Mouse (Mus musculus) natural killer cell, adult 2 months (primary cell): ENCODE results near the gene Marcks.

Experiments
- DNase-seq, 2 experiments: peaks; one replicate each; pipeline ENCODE4 v3.0.0; 2022; ENCODE audit warnings: low spot score in 2 of 2

Gene Marcks

GRCm38 (mm10) chr10:37138778-37139442, at the start of gene Marcks:
Marcks (minus strand) TSS chr10:37138920.
- peak; percentile 35 to 70 for DNase-seq

- no peak for DNase-seq
Observed at GRCm38 (mm10) chr10:37177071-37177470, 38.4 kb upstream of the Marcks start.

DNA sequence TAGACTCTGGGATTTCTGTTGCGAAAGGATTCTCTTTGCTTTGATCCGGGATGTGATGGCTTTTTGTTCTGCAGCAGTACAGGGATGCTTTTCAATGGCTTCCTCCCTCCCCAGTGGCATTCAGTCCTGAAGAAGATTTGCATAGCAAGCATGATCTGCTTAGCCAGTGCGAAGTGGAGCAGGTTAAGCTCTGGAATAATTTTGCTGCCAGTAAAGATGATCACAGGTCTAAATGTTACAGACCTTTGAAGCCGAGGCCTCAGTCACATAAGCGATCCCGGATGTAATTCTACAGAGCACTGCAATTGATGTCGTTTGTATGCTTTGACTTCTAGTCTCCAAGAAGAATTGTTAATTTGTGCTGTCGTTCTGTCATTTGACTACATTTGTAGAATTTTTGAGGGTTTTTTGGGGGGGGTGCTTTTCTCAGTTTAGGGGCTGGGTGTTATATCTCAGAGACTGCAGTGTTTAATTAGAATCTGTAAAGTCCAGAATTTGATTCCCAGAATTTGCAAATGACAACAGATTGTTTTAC, 33.8 kb upstream of the Marcks start:
- no peak for DNase-seq

DNA sequence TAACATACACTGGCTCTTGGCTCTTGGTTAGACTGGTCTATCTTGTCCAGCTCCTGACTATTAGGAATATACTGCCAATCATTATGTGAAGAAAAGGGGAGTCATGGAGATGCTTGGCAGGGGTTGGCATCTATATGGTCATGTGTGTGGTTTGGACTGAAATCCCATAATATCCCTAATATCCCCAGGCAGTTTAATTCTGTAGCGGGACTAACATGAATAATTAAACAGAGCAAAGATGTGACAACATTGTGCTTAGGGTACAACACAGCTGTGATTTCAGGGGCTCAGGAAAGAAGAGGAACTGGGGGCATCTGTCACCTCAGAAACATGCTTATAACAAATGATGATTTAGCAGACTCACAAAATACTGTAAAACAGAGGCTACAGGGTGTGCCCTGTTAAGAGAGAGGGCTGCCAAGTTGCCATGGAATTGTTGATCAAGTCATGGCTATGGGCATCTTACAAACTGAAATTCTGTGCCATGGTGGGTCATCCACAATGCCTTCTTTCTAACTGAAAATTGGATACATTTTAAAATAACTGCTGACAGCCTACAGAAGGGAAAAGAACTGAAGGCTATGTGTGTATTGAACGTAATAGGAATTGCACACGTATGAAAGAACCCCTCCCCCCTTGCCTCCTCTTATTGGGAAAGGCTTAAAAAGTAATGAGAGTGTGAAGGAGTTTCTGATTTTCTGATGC, 33.1 kb upstream of the Marcks start:
- no peak for DNase-seq

GRCm38 (mm10) chr10:37170878-37171277, 32.2 kb upstream of the Marcks start:
- DNase-seq: no peak

GRCm38 (mm10) chr10:37170466-37170865, 31.7 kb upstream of the Marcks start:
- no peak for DNase-seq

DNA sequence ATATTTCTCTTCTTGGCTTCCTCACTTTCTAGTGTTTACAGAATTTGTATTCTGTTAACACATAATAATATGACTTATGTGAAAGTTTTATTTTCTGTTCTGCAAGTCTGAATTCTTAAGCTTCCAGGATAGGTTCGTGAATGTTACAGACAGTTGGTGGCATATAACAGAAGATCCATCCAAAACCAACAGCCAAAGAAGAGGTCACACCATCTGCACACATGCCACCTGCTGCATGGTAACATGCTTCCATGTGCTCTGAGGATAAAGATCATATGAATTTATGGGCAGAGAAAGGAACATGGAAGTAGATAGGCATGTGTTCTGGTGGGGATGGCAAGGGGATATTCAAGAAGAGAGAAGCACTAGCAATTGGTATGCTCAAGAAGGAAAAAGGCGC, 28.8 kb upstream of the Marcks start:
- DNase-seq: no peak

- no peak for DNase-seq
Observed at GRCm38 (mm10) chr10:37159731-37160130, 21.0 kb upstream of the Marcks start.

- no peak for DNase-seq
Observed at GRCm38 (mm10) chr10:37157156-37157555, 18.4 kb upstream of the Marcks start.

DNA sequence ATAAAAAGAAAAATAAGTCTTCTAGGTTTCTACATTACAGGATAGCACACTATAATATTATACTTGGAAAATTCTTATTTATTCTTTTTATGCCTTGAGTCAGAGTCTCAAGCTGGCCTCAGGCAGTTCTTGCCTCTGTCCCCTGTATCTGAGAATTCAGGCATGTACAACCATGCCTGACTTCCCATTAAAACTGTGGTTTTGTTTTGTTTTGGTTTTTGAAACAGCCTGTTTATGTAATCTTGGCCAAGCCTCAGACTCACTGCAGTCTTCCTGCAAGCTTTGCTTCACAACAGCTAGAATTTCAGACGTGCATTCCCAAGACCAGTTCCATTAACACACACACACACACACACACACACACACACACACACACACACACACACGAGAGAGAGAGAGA, 16.4 kb upstream of the Marcks start:
- DNase-seq: no peak

GRCm38 (mm10) chr10:37151539-37152271, 13.0 kb upstream of the Marcks start:
- no peak for DNase-seq

- DNase-seq: no peak
Observed at GRCm38 (mm10) chr10:37148016-37148415, 9.3 kb upstream of the Marcks start.

GRCm38 (mm10) chr10:37145456-37145855, 6.7 kb upstream of the Marcks start:
- DNase-seq: no peak

- no peak for DNase-seq
Observed at GRCm38 (mm10) chr10:37141621-37142020, 2.9 kb upstream of the Marcks start.

DNA sequence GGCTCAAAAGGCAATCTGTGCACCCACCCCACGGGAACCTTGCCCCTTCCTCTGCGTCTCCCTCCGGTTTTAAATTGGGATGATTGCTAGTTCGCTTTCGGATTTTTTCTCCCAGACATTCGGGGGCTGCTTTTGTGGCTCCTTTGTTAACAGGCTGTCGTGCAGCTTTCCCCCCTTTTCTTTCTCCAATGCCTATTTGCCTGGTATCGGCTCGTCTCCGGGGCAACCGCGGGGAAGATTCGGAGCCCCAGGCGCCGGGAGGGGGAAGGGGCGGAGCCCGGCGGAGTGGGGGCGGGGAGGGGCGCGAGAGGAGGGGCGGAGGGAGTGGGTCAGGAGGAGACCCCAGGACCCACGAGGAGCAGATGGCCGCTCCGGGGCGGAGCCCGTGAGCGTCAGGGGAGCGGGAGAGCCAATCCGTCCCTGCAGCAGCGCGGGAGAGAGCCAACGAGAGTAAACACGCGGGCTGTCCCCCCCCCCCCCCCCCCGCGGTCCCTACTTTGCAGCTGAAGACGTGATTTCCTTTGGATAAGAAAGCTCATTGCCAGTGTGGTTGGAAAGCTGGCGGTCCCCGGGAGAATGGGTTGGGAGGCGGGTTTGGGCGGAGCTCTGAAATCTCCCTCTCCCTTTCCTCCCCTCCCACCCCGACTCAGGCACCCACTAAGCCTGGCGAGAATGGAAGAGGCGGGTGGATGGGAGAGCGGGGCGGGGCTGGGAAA, 2.2 kb upstream of the Marcks start:
- DNase-seq: peak in 1 of 2 experiments; percentile 20

DNA sequence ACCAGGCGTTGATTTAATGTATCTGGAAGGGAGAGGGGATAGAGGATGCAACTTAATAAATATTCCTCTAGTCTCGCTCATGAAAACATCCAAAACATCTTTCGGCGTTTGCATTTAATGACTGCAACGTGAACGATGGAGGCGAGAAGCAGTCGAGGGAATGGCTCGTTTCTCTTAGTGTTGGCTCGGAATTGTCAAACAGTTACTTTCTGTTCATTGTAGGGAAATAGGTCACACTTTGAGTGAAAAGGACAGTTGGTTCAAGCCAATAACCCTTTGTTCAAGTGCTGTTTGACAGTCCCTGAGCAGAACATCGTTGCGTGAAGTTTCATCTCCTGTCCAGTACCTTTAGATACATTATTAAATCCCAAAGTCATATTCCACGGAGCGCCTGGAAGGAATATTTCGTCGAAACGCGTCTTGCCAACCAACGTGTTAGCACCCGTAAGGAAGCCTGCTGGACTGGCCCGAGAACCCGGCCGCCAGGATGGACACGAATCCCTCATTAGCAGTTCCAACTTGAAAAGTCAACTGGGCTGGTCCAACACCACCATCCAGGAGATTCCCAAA, 1.5 kb upstream of the Marcks start:
- DNase-seq: peak; percentile 5 to 9

DNA sequence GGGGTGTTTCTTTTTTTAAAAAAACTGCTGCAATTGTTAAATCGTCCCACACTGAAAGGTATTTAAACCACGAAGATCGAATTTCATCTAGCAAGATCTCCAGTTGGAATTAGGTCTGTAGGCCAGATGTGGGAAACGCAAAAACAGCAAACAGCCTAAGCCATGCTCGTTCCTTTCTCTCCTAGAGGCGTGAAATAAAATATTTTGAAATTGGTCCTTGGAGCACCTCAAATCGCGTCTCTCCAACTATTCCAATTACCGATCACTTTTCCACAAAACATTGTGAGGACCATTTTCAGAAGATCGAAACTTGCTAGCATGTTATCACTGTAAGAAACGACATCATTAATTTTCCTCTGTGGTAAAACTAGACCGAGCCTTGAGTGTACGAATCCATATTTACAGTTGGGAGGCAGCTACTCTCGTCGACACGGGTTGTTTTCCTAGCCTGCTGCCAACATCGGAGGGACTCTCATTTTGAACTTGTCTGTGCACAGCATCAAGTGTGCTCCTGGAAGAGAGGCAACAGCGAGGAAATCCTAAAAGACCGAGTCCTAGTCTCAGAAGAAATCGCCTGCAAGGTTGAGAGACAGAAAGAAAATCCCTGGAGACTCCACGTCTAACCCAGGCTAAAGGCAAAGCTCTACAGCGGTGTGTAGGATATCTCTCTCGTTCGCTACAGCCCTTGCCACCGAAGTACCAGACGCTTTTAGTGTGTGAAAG, 884 bp upstream of the Marcks start:
- DNase-seq: peak in 1 of 2 experiments; percentile 4

DNA sequence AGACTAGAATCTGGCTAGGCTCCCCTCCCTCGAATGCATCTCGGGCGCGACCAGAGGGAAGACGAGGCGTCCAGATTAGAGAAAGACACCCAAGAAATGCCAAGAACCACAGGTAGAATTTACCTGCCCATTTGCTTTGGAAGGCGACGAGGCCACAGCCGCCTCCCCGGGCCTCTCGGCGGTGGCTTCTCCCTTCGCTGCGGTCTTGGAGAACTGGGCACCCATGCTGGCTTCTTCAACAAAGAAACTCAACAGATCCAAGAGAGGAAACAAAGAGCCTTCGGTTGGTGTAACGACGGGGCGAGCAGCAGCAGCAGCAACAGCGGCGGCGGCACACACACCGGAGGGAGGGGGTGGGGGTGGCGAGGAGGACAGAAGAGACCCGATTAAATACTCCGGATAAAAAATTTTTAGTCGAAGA, 399 bp downstream of the Marcks start:
- peak in 1 of 2 experiments; percentile 26 for DNase-seq

DNA sequence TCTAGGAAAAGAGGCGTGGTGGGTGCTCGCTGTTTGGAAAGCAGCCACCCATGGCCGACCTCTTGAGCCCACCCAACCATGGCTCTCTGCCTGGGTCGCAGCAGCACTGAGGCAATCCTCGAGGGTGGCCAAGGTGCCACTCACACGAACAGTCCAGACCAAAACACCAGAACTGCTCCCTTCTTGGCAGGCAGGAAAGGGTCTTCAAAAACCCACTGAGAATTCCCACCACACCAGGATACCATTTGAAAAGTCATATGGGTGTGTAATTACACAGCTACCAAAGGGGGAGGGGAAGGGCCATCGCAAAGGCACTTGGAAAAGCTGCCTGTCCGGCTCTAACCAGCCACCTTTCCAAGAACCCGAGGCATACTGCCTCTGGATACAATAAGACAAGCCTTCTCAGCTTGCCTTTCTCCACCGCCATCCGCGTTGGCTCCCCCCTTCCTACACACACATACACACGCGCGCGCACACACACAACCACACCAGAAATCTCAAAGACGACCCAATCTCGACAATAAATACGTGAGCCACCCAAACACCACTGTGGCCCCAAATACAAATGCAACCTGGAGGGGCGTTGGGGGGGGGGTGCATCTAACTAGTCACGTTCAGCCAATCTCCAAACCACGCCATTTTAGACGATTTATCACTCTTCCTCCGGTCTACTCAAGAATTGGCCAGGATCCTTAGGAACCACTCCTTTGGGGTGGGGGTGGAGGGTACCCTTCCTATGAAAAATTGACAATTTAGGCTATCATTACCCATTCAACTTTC, 999 bp downstream of the Marcks start:
- DNase-seq: peak; percentile 3 to 24

DNA sequence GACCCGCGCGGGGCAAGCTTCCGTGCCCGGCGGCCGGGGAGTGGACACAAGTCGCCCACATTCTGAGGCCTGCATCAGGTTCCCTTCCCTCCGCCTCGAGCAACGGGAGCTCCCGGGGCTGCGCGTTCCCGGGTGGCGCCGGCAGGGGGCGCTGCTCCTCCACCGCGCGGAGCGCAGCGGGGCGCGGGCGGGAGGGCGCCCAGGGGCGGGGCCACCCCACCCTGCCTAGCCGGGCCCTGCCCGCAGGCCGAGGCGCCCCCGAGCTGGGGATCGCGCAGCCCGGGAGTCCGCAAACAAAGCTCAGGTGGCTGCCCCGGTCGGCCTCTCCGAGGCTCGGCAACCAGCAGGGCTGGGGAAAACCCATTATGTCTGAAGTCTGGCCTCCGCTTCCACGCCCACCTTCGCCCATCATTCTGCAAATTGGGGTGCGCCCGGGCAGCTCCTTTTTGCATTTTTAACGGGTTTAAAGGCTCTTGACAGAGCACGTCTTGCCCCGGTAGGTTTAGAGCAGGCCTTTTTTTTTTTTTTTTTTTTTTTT, 1.7 kb downstream of the Marcks start:
- peak; percentile 69 to 87 for DNase-seq
